Mouse (Mus musculus) cerebellum, adult (tissue): ENCODE results near the gene Dph2.

ENCODE experiments used
- ATAC-seq: cut with Nextera tagmentation; 2 replicates; pipeline ENCODE4 v1.9.2; 2017; ENCODE audit warnings: mild to moderate bottlenecking, moderate library complexity, mixed read lengths; ENCODE audit not compliant: insufficient number of reproducible peaks, low FRiP score, low TSS enrichment

The Dph2 gene

DNA sequence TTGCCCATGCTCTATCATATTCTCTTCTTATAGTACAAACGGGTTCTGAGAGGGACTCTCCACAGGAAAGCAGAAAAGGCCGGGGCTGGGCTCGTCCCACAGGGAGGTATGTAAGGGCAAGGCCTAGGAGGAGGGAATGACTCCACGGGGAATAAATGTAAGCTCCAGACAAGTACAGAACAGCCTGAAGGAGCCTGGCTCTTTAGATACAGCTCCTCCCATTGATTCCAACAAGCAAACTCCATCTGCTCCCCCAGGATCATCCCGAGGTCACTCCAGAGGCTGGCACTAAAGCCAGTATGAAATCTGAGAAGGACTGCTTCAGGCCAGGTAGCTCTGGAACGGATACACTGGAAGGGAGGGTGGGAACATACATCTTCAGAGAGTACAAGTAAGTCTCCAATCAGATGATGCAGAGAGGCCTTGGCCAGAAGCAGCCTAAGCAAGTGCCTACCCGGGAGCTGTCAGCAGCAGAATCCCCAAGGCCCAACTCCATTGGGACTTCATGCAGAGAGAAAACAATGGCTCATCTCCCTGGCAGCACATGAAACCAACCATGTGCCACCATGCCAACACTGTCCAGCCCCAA lies 20.9 kb upstream of the Dph2 start:
- no peak for ATAC-seq

GRCm38 (mm10) chr4:117912131-117912561 lies 20.3 kb upstream of the Dph2 start:
- ATAC-seq = 0 out of 2 replicates have a peak, but pooled peaks have one; percentile 9

DNA sequence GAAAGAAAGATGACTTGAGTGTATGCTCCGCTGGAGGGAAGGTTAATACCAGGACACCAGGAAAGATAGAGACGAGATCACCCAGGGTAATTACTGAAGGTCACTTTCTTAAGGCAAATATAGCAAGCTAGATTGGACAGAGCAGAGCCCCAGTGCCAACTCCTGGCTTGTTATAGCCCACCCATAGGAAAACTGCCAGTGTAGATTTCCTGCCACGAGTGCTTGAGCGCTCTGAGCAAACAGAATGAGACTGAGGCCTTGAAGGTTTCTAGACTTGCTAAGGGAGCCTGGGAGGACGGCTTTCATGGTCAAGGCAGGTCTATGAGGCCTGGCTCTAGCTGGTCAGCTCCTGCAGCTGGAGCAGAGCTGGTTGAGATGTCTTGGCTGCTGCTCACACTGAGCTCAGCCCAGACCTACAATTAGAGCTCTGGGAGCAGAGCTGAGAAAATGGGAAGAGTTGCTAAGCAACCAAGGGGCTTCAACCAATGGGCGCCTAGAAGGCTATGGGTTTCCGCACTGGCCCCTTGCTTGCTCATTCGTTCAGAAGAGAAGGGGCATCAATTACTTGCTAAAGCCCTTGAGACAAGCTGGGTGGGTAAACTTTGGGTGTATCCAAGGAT lies 17.1 kb upstream of the Dph2 start:
- no peak for ATAC-seq

- no peak for ATAC-seq
These were observed 14.4 kb upstream of the Dph2 start for GRCm38 (mm10) chr4:117906196-117906595.

DNA sequence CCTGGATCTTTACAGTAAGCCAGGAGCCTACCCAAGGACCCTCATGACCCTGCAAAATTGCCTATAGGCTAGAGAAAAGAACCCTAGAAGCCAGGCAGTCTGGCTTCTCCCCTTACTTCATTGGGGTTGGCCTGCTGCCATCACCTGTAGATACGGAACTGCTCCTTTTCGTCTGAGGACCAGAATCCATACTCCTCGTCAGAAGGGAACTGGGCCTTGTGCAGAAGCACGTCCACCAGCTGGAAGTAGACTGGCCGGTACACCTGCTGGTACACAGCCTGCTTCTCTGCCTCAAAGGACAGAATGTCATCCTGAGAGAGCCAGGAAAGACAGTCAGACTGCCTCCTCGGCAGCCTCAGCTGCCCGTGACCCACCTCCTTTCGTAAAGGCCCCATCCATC lies 12.9 kb upstream of the Dph2 start:
- ATAC-seq = no peak

DNA sequence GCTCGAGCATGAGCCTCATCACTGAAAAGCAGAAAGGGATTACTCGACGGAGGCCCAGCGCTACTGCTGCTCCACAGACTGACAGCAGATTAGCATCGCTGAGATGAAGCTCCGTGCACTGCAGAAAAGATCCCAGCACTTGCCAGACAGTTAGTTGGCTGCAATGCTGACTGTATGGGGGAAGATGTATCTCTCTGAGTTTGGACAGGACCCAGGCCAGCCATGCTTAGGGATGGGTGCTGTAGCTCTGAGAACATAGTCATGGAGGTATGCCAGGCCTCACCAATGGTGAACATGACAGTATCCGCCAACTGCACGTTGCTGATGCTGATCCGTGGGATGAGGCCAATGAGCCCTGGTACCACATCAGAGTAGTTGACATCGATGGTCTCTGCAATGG lies 12.3 kb upstream of the Dph2 start:
- no peak for ATAC-seq

DNA sequence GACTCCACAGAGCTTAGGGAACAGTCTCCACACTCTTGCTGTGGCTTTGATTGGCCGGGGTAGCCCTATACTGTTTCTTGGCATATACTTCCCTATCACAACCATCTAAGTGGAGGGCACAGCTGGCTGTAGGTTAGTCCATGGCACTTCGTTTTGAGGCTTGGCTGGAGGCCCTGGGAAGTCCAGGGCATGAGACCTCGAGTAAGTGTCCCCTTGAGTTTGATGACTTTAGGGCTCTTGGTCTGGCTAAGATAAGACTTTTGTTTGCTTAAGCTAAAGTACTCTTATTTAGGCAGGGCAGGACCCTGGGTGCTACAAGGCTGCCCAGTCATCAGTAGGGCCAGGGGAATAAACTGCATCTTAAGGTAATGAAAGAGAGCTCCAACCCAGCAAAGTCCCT lies 6.3 kb upstream of the Dph2 start:
- no peak for ATAC-seq

DNA sequence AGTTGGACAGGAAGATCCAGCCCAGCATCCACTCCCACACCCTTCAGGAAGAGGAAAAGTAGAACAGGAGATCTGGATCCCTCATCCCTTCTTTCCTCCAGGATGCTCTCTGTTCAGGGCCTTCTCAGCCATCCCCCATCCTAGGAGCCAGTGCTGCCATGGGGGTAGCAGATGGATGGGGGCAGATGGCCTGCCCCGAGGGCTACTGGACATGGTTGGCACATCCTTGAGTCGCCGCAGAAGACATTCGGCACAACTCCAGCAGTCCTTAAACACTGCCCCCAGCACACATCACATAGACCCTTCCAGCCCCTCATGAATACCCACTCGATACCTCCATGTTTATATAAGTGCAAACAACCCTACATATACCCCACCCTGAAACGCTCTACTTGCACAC lies 4.2 kb upstream of the Dph2 start:
- peak; percentile 49; the same call in 1 of the 2 replicates for ATAC-seq

DNA sequence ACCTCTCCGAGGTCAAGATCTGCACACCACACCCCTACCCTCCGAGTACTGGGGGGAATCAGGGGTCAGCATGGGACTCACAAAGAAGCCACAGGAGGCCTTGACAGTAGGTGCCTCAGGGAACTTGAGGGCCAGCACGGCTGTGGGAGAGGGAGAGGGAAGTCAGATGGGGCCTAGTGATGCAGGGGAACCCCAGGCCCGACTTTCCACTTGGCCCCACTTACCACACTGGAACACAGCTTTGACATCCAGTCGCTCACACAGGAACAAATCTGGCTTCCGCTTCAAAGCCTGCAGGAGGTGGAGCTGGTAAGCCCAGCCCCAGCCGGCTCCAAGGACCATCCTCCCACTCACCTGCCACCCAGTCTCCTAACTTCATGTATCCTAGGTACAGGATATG lies 3.5 kb upstream of the Dph2 start:
- ATAC-seq = no peak

GRCm38 (mm10) chr4:117894601-117895000 lies 2.8 kb upstream of the Dph2 start:
- ATAC-seq = no peak

DNA sequence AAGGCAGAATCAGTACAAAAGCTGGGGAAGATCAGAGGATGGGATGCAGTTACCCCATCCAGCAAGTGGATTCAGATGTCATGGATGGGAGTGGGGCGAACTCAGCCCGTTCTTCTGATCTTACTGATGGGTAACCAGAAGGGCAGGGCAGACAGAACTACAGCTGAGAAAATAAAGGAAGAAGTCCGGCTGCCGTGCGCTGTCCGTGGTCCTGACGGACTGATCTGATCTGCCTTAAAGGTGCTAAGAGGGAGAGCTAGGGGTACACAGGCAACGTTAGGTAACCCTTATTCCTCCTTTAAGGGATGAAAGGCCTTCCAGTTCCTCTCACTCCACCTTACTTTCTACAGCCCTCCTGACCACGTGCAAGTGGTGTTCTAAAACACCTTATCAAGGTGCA lies 1.5 kb upstream of the Dph2 start:
- no peak for ATAC-seq

- no peak for ATAC-seq
These were observed 1.1 kb downstream of the Dph2 start for GRCm38 (mm10) chr4:117890750-117891149.

GRCm38 (mm10) chr4:117890031-117890430 lies 1.8 kb downstream of the Dph2 start:
- no peak for ATAC-seq

GRCm38 (mm10) chr4:117889471-117889870 lies 2.4 kb downstream of the Dph2 start:
- no peak for ATAC-seq

GRCm38 (mm10) chr4:117887920-117888319 lies 3.9 kb downstream of the Dph2 start:
- ATAC-seq = no peak

DNA sequence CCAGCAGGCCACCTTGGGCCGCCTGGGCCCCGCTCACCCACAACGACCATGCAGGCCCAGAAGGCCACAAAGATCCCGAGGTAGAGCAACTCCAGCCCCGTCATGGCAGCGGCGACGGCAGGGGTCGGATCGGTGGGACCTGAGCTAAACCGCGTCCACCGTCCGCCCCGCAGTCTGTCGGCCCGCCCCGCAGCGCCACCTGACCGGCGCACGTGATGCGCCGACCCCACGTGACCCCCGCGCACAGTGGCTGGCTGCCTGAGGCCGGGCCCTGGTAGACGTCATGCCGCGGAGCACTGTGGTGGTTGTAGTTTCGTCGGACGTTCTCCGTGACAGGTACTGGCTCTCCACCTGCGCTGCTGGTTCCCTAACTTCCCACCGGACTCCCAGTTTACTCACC lies 4.7 kb downstream of the Dph2 start, which contains the start of gene Atp6v0b:
Gene Atp6v0b (minus strand): TSS at position 201 of the 400 bp plus-strand sequence.
- peak; percentile 75 for ATAC-seq

GRCm38 (mm10) chr4:117886644-117887043 lies 5.2 kb downstream of the Dph2 start:
- ATAC-seq = no peak; the same call in 1 of the 2 replicates

DNA sequence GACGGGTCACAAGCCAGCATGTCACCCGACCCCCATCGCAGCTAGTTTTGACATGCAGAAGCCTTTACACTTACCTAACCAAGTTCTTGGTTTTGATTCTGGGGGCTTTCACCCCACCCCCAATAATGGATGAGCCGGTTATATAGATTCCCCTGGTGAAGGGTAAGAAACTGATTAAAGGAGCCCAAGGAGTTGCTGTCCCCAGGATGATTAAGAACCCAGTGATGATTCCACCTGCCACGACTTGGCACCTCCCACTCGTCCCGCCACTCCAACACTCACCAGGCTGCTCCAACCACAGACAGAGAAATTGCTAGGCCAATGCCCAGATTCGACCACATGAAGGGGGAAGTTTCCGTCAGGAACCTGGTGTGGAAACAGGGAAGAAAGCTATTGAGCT lies 5.8 kb downstream of the Dph2 start:
- ATAC-seq = no peak

- no peak for ATAC-seq
These were observed 6.7 kb downstream of the Dph2 start for GRCm38 (mm10) chr4:117885093-117885492.

DNA sequence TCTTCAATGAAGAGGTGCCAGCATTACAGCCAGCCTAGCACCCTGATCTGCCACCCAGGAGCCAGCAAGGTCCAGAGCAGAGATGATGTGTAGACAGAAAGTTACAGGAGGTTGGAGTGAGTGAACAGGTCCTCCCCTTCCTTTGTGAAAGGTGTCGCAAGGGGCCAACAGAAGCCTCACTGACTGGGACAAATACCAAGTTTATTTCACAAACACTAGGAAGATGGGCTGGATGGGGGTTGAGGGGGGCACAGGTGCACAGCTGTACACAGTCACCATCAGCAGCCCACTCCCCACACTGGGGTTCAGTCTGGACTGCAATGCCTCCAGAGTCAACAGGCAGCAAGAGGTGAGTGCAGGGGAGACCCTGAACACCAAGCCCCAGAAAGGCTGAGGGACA lies 7.7 kb downstream of the Dph2 start:
- ATAC-seq = no peak

- ATAC-seq = no peak
These were observed 8.8 kb downstream of the Dph2 start, which contains the start of gene B4galt2 for GRCm38 (mm10) chr4:117882701-117883691. TSS of gene B4galt2 (minus strand) at chr4:117883487.
